Mouse (Mus musculus) embryo, embryonic 10.5 days (tissue): ENCODE results near the gene Tmem223.

Source experiments
- DNase-seq: peaks from one replicate; pipeline ENCODE4 v3.0.0-alpha.2; 2015; ENCODE audit warnings: low spot score

Gene Tmem223

GRCm38 (mm10) chr19:8745382-8745781 lies 25.4 kb upstream of the Tmem223 start:
- DNase-seq = no peak

GRCm38 (mm10) chr19:8747368-8747767 lies 23.4 kb upstream of the Tmem223 start:
- no peak for DNase-seq

- no peak for DNase-seq
Measured at GRCm38 (mm10) chr19:8755652-8756051, 15.1 kb upstream of the Tmem223 start.

- DNase-seq = peak; percentile 97
Measured at GRCm38 (mm10) chr19:8756635-8757387, 14.0 kb upstream of the Tmem223 start, which contains the start of gene Nxf1. Gene Nxf1 (plus strand): TSS chr19:8757073.

GRCm38 (mm10) chr19:8757471-8757998 lies 13.3 kb upstream of the Tmem223 start:
- no peak for DNase-seq

- DNase-seq = no peak
Measured at GRCm38 (mm10) chr19:8758899-8759298, 11.9 kb upstream of the Tmem223 start.

- no peak for DNase-seq
Measured at GRCm38 (mm10) chr19:8760757-8761156, 10.0 kb upstream of the Tmem223 start.

GRCm38 (mm10) chr19:8763276-8763675 lies 7.5 kb upstream of the Tmem223 start:
- DNase-seq = no peak

GRCm38 (mm10) chr19:8765562-8765961 lies 5.2 kb upstream of the Tmem223 start:
- DNase-seq = no peak

GRCm38 (mm10) chr19:8772996-8773395 lies 2.2 kb downstream of the Tmem223 start:
- DNase-seq = no peak

- DNase-seq = no peak
Measured at GRCm38 (mm10) chr19:8773409-8773808, 2.6 kb downstream of the Tmem223 start.

GRCm38 (mm10) chr19:8774086-8774835 lies 3.5 kb downstream of the Tmem223 start, which contains the start of gene Tmem179b:
Gene Tmem179b (minus strand): TSS chr19:8774467.
- peak; percentile 98 for DNase-seq

GRCm38 (mm10) chr19:8774951-8775421 lies 4.2 kb downstream of the Tmem223 start:
- DNase-seq = peak; percentile 30

- peak; percentile 96 for DNase-seq
Measured at GRCm38 (mm10) chr19:8786008-8786781, 15.4 kb downstream of the Tmem223 start, which contains the start of gene Taf6l. Gene Taf6l (minus strand): TSS chr19:8786417.

- peak; percentile 57 for DNase-seq
Measured at GRCm38 (mm10) chr19:8788521-8788920, 17.7 kb downstream of the Tmem223 start.

GRCm38 (mm10) chr19:8789171-8789570 lies 18.4 kb downstream of the Tmem223 start:
- DNase-seq = no peak

- DNase-seq = no peak
Measured at GRCm38 (mm10) chr19:8790171-8790570, 19.4 kb downstream of the Tmem223 start.

GRCm38 (mm10) chr19:8798264-8798946 lies 27.6 kb downstream of the Tmem223 start, which contains the start of gene Polr2g:
Gene Polr2g (minus strand): TSS chr19:8798577.
- DNase-seq = peak; percentile 96

GRCm38 (mm10) chr19:8798947-8799315 lies 28.1 kb downstream of the Tmem223 start:
- DNase-seq = no peak

GRCm38 (mm10) chr19:8802130-8802821 lies 31.5 kb downstream of the Tmem223 start, which contains the start of gene Zbtb3:
Gene Zbtb3 (plus strand): TSS chr19:8802555.
- peak; percentile 99 for DNase-seq
